ENCODE assay signal across 20 mouse cellular contexts in the genomic region with DNA sequence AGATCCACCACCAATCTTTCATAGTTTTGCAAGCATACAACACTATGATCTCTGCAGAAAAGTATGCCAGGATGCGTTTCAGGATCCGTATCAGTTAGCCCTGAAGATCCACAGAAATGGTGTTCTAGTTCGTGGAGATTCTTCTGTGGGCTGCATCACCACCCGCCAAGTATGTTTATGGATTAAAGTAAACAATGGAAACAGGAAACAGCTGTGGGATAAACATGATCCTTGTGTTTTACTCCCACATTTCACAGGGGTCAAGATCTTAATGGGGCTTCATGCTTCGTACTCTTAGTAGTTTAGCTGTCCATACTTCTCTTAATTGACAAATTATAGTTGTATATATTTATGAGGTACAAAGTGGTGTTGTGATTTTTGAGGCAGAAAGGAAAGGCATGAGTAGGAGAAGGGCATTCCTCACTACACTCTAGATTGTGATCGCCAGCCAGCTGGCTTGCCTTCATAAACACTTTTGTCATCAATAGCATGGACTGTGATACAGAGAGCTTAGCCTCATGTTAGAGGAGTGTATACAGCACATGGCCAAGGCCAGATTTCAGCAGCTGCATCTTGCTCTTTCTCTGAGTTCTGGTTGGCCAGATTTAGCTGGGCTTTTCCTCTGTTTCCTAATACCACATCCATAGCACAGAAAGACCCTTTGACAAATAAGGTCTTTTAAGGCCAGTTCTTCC.
A peak's percentile ranks its signal among the peaks of the same experiment; 100 is the strongest.
DNase-seq lines count a peak whose midpoint lies in the region; ATAC-seq and TF ChIP-seq lines count a peak whose summit lies in the region.
"Had no signal": no experiment of that assay in that cellular context is flagged by ENCODE, and none has a peak within 500 bp of the region (broad histone marks: within the 10 kb centered on the region; RNA-seq: fewer than 3 reads in every experiment).

No protein-coding gene starts in this region.

- 77% methylated on average over 6 of the region's 6 CpGs for WGBS in liver, adult 2 months
- 30% methylated on average over 6 of the region's 6 CpGs for WGBS in lung, embryonic 14.5 days

- H3K9ac ChIP-seq in liver, adult 2 months (ENCODE audit: low read depth, low read length) = no peak overlapping the region
- H3K9ac ChIP-seq in lung, embryonic 14.5 days = no peak overlapping the region
- H3K9ac ChIP-seq: forebrain, embryonic 13.5 days; liver, embryonic 14.5 days had no signal

- DNase-seq in liver, adult 2 months (ENCODE audit: extremely low read depth, low read depth, low spot score) = peak; percentile 34
- no peak for DNase-seq in liver
- peak; percentile 95 for DNase-seq in lung, embryonic 14.5 days
- peak; percentile 73 for DNase-seq in lung, postnatal 36 days
- DNase-seq in cerebellum, adult 9-10 months = no peak
- no peak for DNase-seq in layer of hippocampus, adult 2 months (ENCODE audit: low spot score in 2 of 2)
- no peak for DNase-seq in thymus, postnatal 10 days (ENCODE audit: low spot score in 2 of 2)
- DNase-seq: adrenal gland, postnatal 14 days; cerebellum, adult 2 months; gastrocnemius, postnatal 25 days; spleen, adult 18-20 months; thymus, postnatal 36 days had no signal

- H3K4me3 ChIP-seq in liver, adult 2 months (ENCODE audit: insufficient read depth, low read depth, low read length) = no peak overlapping the region
- H3K4me3 ChIP-seq in lung, embryonic 14.5 days (ENCODE audit: low read depth, low read length) = no peak overlapping the region
- no peak overlapping the region for H3K4me3 ChIP-seq in layer of hippocampus, adult 2 months
- H3K4me3 ChIP-seq: forebrain, embryonic 13.5 days; hindbrain, embryonic 10.5 days; left cerebral cortex, adult 2 months; megakaryocyte, embryonic 14.5 days had no signal

- no peaks in the 10 kb centered on the region for H3K79me2 ChIP-seq in liver, adult 2 months (ENCODE audit: control insufficient read depth, insufficient read depth, low read length)

- no peaks in the 10 kb centered on the region for H3K9me3 ChIP-seq in lung, embryonic 14.5 days (ENCODE audit: low read depth, low read length)
- H3K9me3 ChIP-seq: forebrain, embryonic 13.5 days; hindbrain, embryonic 10.5 days had no signal

- no peak for TF ChIP-seq POLR2A in liver, adult 2 months (IDR thresholded peaks at IDR 0.05; ENCODE audit: extremely low read depth, insufficient read depth, low read length)

- no peak for TF ChIP-seq CTCF in liver, adult 2 months (IDR thresholded peaks at IDR 0.05; ENCODE audit: low read depth, low read length)
- TF ChIP-seq CTCF in lung, embryonic 14.5 days (IDR thresholded peaks at IDR 0.05; ENCODE audit: low read depth) = no peak
- no peak for TF ChIP-seq CTCF in layer of hippocampus, adult 2 months (conservative IDR thresholded peaks at IDR 0.05)

- no peak overlapping the region for H3K27ac ChIP-seq in liver, adult 2 months (replicated peaks; ENCODE audit: insufficient read depth, low read depth, low read length)
- H3K27ac ChIP-seq in lung, embryonic 14.5 days (ENCODE audit: low read depth) = peak overlapping the region; percentile 74
- no peak overlapping the region for H3K27ac ChIP-seq in layer of hippocampus, adult 2 months
- H3K27ac ChIP-seq: forebrain, embryonic 13.5 days; hindbrain, embryonic 10.5 days; left cerebral cortex, adult 2 months; liver, embryonic 14.5 days had no signal

- no peaks in the 10 kb centered on the region for H3K4me1 ChIP-seq in liver, adult 2 months (ENCODE audit: control insufficient read depth, insufficient read depth, low read length)
- H3K4me1 ChIP-seq in lung, embryonic 14.5 days (ENCODE audit: insufficient read depth) = 0 out of 2 replicates have a peak, but pooled peaks cover 3% of the 10 kb centered on the region
- H3K4me1 ChIP-seq: forebrain, embryonic 13.5 days; hindbrain, embryonic 10.5 days; megakaryocyte, embryonic 14.5 days had no signal

- peak; percentile 98 for ATAC-seq in lung, embryonic 14.5 days (ENCODE audit: insufficient read depth)
- ATAC-seq: activated CD4-positive, CD25-positive, alpha-beta regulatory T cell, adult 4 months; forebrain, embryonic 13.5 days; midbrain, embryonic 16.5 days; Patski had no signal

- no peak overlapping the region for H3K4me2 ChIP-seq in lung, embryonic 14.5 days
- H3K4me2 ChIP-seq: forebrain, embryonic 13.5 days had no signal

- H3K27me3 ChIP-seq in liver, adult 2 months (ENCODE audit: control insufficient read depth, insufficient read depth, low read length) = no peaks in the 10 kb centered on the region
- H3K27me3 ChIP-seq in lung, embryonic 14.5 days (ENCODE audit: insufficient read depth, low read length) = no peaks in the 10 kb centered on the region
- H3K27me3 ChIP-seq: forebrain, embryonic 13.5 days; megakaryocyte, embryonic 14.5 days; Patski had no signal

- H3K36me3 ChIP-seq in liver, adult 2 months (ENCODE audit: control insufficient read depth, insufficient read depth, low read length) = no peaks in the 10 kb centered on the region
- H3K36me3 ChIP-seq in lung, embryonic 14.5 days (ENCODE audit: insufficient read depth) = no peaks in the 10 kb centered on the region
- H3K36me3 ChIP-seq: hindbrain, embryonic 10.5 days had no signal

Comparison
In these comparisons a context has a peak if more than half of its experiments do, and no peak if none do; other contexts are left out.
1. DNase-seq: peak in liver, adult 2 months (single experiment), lung, embryonic 14.5 days (single experiment) and lung, postnatal 36 days (single experiment); none in liver (single experiment), cerebellum, adult 9-10 months (single experiment), layer of hippocampus, adult 2 months (0 of 2) and thymus, postnatal 10 days (0 of 2).